Mouse (Mus musculus) neural tube, embryonic 13.5 days (tissue): ENCODE measurements around the gene Fxyd3. TPM values are rescaled to one million over a fixed set of nuclear protein-coding genes. Genes with fewer than 3 reads are reported as not detected.
A peak's percentile ranks its signal among the peaks of the same experiment; 100 is the strongest.

Experiments used
- ATAC-seq: fragments of 200-750 bp; cut with Nextera tagmentation; 2 replicates; pipeline ENCODE4 v1.8.0; 2017; ENCODE audit warnings: low read depth, mild to moderate bottlenecking, moderate TSS enrichment, moderate library complexity
- H3K27ac ChIP-seq: fragments of 300-500 bp; sonication (generic); replicated peaks from 2 replicates; pipeline ENCODE4 v1.5.1; 2015; ENCODE audit warnings: moderate library complexity, mild to moderate bottlenecking, inconsistent platforms
- H3K27me3 ChIP-seq: fragments of 300-500 bp; sonication (generic); 2 replicates; pipeline ENCODE4 v1.6.1; 2015; ENCODE audit warnings: mild to moderate bottlenecking, inconsistent platforms
- H3K36me3 ChIP-seq: fragments of 300-500 bp; sonication (generic); 2 replicates; pipeline ENCODE4 v1.6.1; 2015; ENCODE audit warnings: mild to moderate bottlenecking, inconsistent platforms
- H3K4me1 ChIP-seq: fragments of 300-500 bp; sonication (generic); replicated peaks from 2 replicates; pipeline ENCODE4 v1.6.1; 2015; ENCODE audit warnings: inconsistent platforms
- H3K4me2 ChIP-seq: fragments of 300-500 bp; sonication (generic); 2 replicates; pipeline ENCODE4 v1.6.1; 2015; ENCODE audit warnings: inconsistent platforms, mild to moderate bottlenecking, moderate library complexity
- H3K4me3 ChIP-seq: fragments of 300-500 bp; sonication (generic); 2 replicates; pipeline ENCODE4 v1.5.1; 2015; ENCODE audit warnings: mild to moderate bottlenecking, inconsistent platforms
- H3K9ac ChIP-seq: fragments of 300-500 bp; sonication (generic); 2 replicates; pipeline ENCODE4 v1.6.1; 2015; ENCODE audit warnings: moderate library complexity, mild to moderate bottlenecking, inconsistent platforms
- H3K9me3 ChIP-seq: fragments of 300-500 bp; sonication (generic); 2 replicates; pipeline ENCODE4 v1.6.1; 2016; ENCODE audit warnings: inconsistent platforms
- WGBS: fragments of 180-500 bp; shearing (Covaris S2); methylation state at CpG from one replicate; pipeline ENCODE4 v1.1.7; 2015; 5-methylcytosine and 5-hydroxymethylcytosine counted together
- polyA plus RNA-seq: library from polyadenylated mRNA; unstranded; fragments of >200 nt; fragmentation: Nextera tagmentation; extraction: Ambion mirVana; gene quantifications from 2 replicates; pipeline ENCODE4 v1.2.1, GENCODE M21; 2015

Fxyd3 gene
- 2.2 and 2.5 TPM in 2 replicates for polyA plus RNA-seq

DNA sequence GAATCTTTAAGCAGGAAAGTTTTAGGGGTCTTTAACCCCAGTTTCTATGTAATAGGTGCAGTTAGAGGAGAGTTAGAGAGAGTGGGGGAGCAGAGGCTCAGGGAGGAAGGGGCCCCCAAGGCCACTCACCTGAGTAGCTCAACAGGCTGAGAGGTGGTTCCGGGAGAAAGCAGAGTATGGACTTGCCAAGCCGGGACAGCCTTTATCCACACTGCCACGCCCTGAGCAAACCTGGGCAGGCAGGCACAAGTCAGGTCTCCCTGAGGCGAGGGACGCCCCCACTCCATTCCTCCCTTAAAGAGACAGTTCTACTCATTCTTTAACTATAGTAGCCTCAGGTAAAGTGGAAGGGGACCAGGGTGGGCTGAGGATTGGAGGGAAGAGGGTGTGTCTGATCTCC lies at the start of gene Fxyd3:
Gene Fxyd3 (minus strand): TSS at position 213 of the 400 bp plus-strand sequence.
- no peak within 1 kb of the TSS for H3K4me2 ChIP-seq
- no peaks in the 10 kb centered on the region for H3K36me3 ChIP-seq
- no peaks in the 10 kb centered on the region for H3K27me3 ChIP-seq
- 66% methylated on average over 5 of the region's 5 CpGs for WGBS
- peak within 1 kb of the TSS; percentile 34; the same call in 1 of the 2 replicates for H3K27ac ChIP-seq
- no peak within 1 kb of the TSS for H3K9ac ChIP-seq
- no peak for ATAC-seq
- H3K4me3 ChIP-seq, result no peak within 1 kb of the TSS
- peaks cover 10% of the 10 kb centered on the region; the same call in 1 of the 2 replicates for H3K4me1 ChIP-seq
- no peaks in the 10 kb centered on the region for H3K9me3 ChIP-seq

- ATAC-seq, result no peak
- Histone ChIP-seq H3K9ac (no peak overlapping the region), H3K27ac (no peak overlapping the region), H3K27me3 (peaks cover 35% of the 10 kb centered on the region), H3K4me3 (no peak overlapping the region), H3K36me3 (peaks cover 21% of the 10 kb centered on the region), H3K4me1 (peaks cover 21% of the 10 kb centered on the region), H3K9me3 (no peaks in the 10 kb centered on the region), H3K4me2 (no peak overlapping the region)
- 80% methylated on average over 13 of the region's 13 CpGs for WGBS
Measured at GRCm38 (mm10) chr7:31125116-31125515, 48.6 kb upstream of the Fxyd3 start.

GRCm38 (mm10) chr7:31124381-31124780 lies 47.9 kb upstream of the Fxyd3 start:
- no peak overlapping the region for H3K27ac ChIP-seq
- H3K36me3 ChIP-seq, result peaks cover 14% of the 10 kb centered on the region
- 90% methylated on average over 5 of the region's 5 CpGs for WGBS
- no peak overlapping the region for H3K9ac ChIP-seq
- ATAC-seq, result no peak
- no peaks in the 10 kb centered on the region for H3K9me3 ChIP-seq
- peaks cover 21% of the 10 kb centered on the region for H3K4me1 ChIP-seq
- H3K27me3 ChIP-seq, result peaks cover 35% of the 10 kb centered on the region
- H3K4me2 ChIP-seq, result no peak overlapping the region
- no peak overlapping the region for H3K4me3 ChIP-seq

GRCm38 (mm10) chr7:31123697-31124096 lies 47.2 kb upstream of the Fxyd3 start:
- Histone ChIP-seq H3K36me3 (peaks cover 7% of the 10 kb centered on the region), H3K27me3 (peaks cover 35% of the 10 kb centered on the region)

DNA sequence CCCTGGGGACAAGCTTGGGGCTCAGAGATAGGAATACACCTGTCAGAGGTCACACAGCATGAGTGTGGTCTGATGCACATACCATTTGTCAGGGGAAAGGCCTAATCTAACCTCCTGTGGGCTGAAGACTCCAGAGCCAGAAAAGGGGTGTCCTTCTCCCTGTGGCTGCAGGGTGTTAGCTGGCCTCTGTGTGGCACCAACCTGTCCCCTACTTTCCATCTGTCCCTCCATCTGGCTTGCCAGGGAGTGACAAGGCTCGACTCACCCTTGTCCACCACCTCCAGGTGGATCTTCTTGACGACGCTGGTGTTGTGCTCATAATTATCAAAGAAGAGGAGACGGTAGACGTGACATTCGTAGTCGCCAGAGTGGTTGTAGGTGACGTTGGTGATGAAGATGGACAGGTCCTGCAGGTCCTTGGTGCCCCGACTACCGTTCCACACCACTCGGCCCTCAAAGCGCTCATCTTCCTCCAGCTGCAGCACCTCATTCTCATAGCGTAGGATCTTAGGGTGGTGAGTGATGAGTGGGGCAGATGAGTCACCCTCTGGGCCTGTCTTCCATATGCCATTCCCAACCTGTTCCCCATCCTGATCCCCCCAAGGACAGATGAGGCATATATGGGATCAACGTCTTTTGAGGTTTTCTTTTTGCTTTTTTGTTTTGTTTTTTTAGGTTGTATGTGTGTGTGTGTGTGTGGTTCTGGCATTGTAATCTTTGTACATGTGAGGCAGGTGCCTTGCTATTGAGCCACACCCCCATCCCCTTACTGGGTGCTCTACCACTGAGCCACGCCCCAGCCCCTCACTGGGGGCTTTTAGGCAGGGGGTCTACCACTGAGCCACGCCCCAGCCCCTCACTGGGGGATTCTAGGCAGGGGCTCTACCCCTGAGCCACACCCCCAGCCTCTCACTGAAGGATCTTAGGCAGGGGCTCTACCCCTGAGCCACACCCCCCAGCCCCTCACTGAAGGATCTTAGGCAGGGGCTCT lies 46.4 kb upstream of the Fxyd3 start:
- Histone ChIP-seq H3K9me3 (no peaks in the 10 kb centered on the region), H3K36me3 (no peaks in the 10 kb centered on the region), H3K4me2 (no peak overlapping the region), H3K27ac (no peak overlapping the region), H3K4me3 (no peak overlapping the region), H3K4me1 (peaks cover 21% of the 10 kb centered on the region), H3K9ac (no peak overlapping the region), H3K27me3 (peaks cover 35% of the 10 kb centered on the region)
- 91% methylated on average over 16 of the region's 16 CpGs for WGBS
- no peak for ATAC-seq

More at GRCm38 (mm10) chr7:31123697-31124096, 47.2 kb upstream of the Fxyd3 start:
- WGBS, result 86% methylated on average over 3 of the region's 3 CpGs
- no peak overlapping the region for H3K9ac ChIP-seq
- H3K9me3 ChIP-seq, result no peaks in the 10 kb centered on the region
- no peak for ATAC-seq
- no peak overlapping the region for H3K4me3 ChIP-seq
- no peak overlapping the region for H3K4me2 ChIP-seq
- peaks cover 21% of the 10 kb centered on the region for H3K4me1 ChIP-seq
- H3K27ac ChIP-seq, result no peak overlapping the region

GRCm38 (mm10) chr7:31119556-31119955 lies 43.1 kb upstream of the Fxyd3 start:
- 0 out of 2 replicates have a peak, but pooled peaks cover 8% of the 10 kb centered on the region for H3K4me1 ChIP-seq
- no peak for ATAC-seq
- 86% methylated on average over 5 of the region's 5 CpGs for WGBS
- H3K27me3 ChIP-seq, result peaks cover 11% of the 10 kb centered on the region
- no peak overlapping the region for H3K27ac ChIP-seq
- no peak overlapping the region for H3K4me2 ChIP-seq
- no peak overlapping the region for H3K4me3 ChIP-seq
- H3K36me3 ChIP-seq, result no peaks in the 10 kb centered on the region
- H3K9ac ChIP-seq, result no peak overlapping the region
- H3K9me3 ChIP-seq, result no peaks in the 10 kb centered on the region

DNA sequence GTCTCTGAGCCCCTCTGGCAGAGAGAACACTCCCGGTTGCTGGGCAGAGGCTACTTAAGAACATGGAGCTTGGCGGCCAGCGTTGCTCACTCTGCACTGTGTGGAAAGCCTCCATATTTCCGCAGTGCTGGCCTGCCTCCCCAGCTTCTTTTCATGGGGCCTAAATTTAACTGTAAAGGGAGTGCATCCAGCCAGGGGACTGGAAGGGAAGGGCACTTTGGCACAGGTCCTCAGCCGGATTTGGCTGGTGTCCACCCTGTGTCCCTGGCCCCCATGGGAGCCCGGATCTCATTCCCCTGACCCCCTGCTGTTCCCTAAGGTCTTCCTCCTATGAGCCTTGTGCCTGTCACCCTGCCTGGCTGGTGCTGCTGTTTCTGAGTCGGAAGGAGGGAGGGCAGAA lies 42.0 kb upstream of the Fxyd3 start:
- H3K4me1 ChIP-seq, result 0 out of 2 replicates have a peak, but pooled peaks cover 8% of the 10 kb centered on the region
- no peak overlapping the region for H3K9ac ChIP-seq
- WGBS, result 77% methylated on average over 7 of the region's 7 CpGs
- no peak for ATAC-seq
- H3K27ac ChIP-seq, result no peak overlapping the region
- no peak overlapping the region for H3K4me3 ChIP-seq
- H3K9me3 ChIP-seq, result no peaks in the 10 kb centered on the region
- no peaks in the 10 kb centered on the region for H3K36me3 ChIP-seq
- no peak overlapping the region for H3K4me2 ChIP-seq
- peaks cover 7% of the 10 kb centered on the region; the same call in 1 of the 2 replicates for H3K27me3 ChIP-seq

GRCm38 (mm10) chr7:31117465-31117864 lies 41.0 kb upstream of the Fxyd3 start:
- 0 out of 2 replicates have a peak, but pooled peaks cover 8% of the 10 kb centered on the region for H3K4me1 ChIP-seq
- no peaks in the 10 kb centered on the region for H3K9me3 ChIP-seq
- WGBS, result 78% methylated on average over 11 of the region's 11 CpGs
- H3K9ac ChIP-seq, result no peak overlapping the region
- H3K36me3 ChIP-seq, result no peaks in the 10 kb centered on the region
- peaks cover 7% of the 10 kb centered on the region; the same call in 1 of the 2 replicates for H3K27me3 ChIP-seq
- H3K4me3 ChIP-seq, result no peak overlapping the region
- ATAC-seq, result no peak
- no peak overlapping the region for H3K27ac ChIP-seq
- H3K4me2 ChIP-seq, result no peak overlapping the region

DNA sequence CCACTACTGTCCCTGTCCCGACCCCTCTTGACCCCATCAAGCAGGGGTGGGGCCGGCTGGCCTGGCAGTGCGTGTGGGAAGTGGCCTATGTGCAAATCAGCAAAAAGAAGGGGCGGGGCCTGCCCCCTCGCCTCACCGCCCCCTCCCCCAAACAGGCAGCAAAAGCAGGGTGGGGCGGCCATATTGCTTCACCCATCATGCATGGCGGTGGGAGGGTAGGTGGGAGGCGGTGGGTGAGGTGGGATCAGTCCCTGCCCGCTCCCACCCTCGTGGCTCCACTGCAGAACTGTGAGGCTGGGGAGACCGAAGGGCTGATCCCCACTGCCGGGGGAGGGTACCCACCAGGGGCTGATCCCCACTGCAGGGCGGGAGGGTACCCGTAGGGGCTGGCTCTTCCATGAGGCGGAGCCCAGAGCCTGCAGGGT lies 40.2 kb upstream of the Fxyd3 start:
- Histone ChIP-seq H3K9ac (no peak overlapping the region), H3K36me3 (no peaks in the 10 kb centered on the region), H3K9me3 (no peaks in the 10 kb centered on the region), H3K4me2 (no peak overlapping the region), H3K4me3 (no peak overlapping the region), H3K4me1 (0 out of 2 replicates have a peak, but pooled peaks cover 8% of the 10 kb centered on the region), H3K27ac (no peak overlapping the region), H3K27me3 (peaks cover 7% of the 10 kb centered on the region; the same call in 1 of the 2 replicates)
- WGBS, result 39% methylated on average over 16 of the region's 16 CpGs
- no peak for ATAC-seq

DNA sequence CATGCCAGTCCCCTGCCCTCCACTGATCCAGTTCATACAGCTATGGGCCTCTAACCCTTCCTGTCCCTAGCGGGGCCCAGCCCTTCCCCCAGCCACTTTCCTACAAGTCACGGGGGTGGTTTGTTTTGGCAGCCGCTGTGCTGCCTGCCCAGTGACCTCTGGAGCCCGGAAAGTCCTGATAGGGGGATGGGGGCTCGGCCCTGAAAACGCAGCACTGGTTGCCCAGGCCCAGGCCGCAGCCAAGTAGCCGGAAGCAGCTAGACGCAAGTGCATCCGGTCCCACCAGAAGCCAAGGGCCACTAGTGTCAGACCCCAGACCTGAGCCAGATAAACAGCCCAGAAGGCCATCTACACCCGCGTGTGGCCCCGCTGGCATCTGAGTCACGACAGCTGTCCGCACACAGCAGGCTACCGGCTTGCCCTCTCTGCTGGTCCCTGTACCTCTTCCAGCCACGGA lies 39.1 kb upstream of the Fxyd3 start:
- Histone ChIP-seq H3K9ac (no peak overlapping the region), H3K27ac (no peak overlapping the region), H3K4me1 (0 out of 2 replicates have a peak, but pooled peaks cover 8% of the 10 kb centered on the region), H3K36me3 (no peaks in the 10 kb centered on the region), H3K4me3 (no peak overlapping the region), H3K9me3 (no peaks in the 10 kb centered on the region), H3K4me2 (no peak overlapping the region), H3K27me3 (peaks cover 7% of the 10 kb centered on the region; the same call in 1 of the 2 replicates)
- ATAC-seq, result no peak
- 31% methylated on average over 17 of the region's 17 CpGs for WGBS

- Histone ChIP-seq H3K27me3 (peaks cover 7% of the 10 kb centered on the region; the same call in 1 of the 2 replicates), H3K9me3 (no peaks in the 10 kb centered on the region), H3K4me1 (0 out of 2 replicates have a peak, but pooled peaks cover 8% of the 10 kb centered on the region), H3K36me3 (no peaks in the 10 kb centered on the region), H3K4me3 (no peak within 1 kb of the TSS), H3K4me2 (no peak within 1 kb of the TSS), H3K9ac (no peak within 1 kb of the TSS), H3K27ac (no peak within 1 kb of the TSS)
- no peak for ATAC-seq
- WGBS, result 19% methylated on average over 15 of the region's 15 CpGs
Measured at GRCm38 (mm10) chr7:31115182-31115581, 38.7 kb upstream of the Fxyd3 start, which contains the start of gene Hpn. Gene Hpn (minus strand): TSS chr7:31115290.

DNA sequence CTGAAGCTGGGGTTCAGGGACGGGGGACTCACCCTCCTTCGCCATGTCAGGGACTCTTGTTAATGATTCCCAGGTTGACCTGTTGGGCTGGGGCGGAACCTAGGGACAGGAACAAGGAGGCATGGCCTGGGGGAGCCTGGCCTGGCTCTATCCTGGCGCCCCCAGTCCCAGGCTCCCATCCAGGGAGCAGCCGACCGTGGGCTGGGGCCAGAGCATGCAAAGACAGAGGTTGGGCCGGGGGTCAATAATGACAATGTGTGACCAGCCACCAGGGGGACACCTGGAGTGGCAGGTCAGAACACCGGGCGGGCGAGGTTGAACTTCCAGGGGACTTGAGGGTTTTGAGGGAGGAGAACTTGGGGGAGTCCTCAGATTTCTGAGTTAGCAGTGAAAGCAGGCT lies 38.1 kb upstream of the Fxyd3 start:
- Histone ChIP-seq H3K27ac (no peak overlapping the region), H3K9me3 (no peaks in the 10 kb centered on the region), H3K27me3 (peaks cover 7% of the 10 kb centered on the region; the same call in 1 of the 2 replicates), H3K36me3 (no peaks in the 10 kb centered on the region), H3K9ac (no peak overlapping the region), H3K4me2 (no peak overlapping the region), H3K4me1 (0 out of 2 replicates have a peak, but pooled peaks cover 8% of the 10 kb centered on the region), H3K4me3 (no peak overlapping the region)
- ATAC-seq, result no peak
- WGBS, result 58% methylated on average over 10 of the region's 10 CpGs
